Mouse (Mus musculus) left cerebral cortex, postnatal 10 days (tissue): ENCODE measurements around the gene Gm10778. TPM values are rescaled to one million over a fixed set of nuclear protein-coding genes. Genes with fewer than 3 reads are reported as not detected.
"Not testable (repeated sequence)": the region's sequence is repeated elsewhere in the genome, so short reads cannot be mapped to it uniquely, and the experiment has no call there.

ENCODE experiments used
- DNase-seq, 2 experiments: peaks; one replicate each; pipeline ENCODE4 v3.0.0; 2021 to 2022; ENCODE audit warnings: low spot score in 2 of 2, mixed read lengths in 1 of 2; ENCODE audit errors: extremely low spot score in 1 of 2
- intact Hi-C: fragments of 180-260 bp; cut with DNase I; formaldehyde crosslinking; loops from one replicate; pipeline ENCODE4 v1.15.1; 2025
- total RNA-seq, 2 experiments: library from RNA; stranded (reverse); gene quantifications; 2 replicates each; pipeline ENCODE4 v1.2.3; 2021

The Gm10778 gene
- total RNA-seq, 2 experiments from 2014 or later, result 5.0 to 5.7 TPM

DNA sequence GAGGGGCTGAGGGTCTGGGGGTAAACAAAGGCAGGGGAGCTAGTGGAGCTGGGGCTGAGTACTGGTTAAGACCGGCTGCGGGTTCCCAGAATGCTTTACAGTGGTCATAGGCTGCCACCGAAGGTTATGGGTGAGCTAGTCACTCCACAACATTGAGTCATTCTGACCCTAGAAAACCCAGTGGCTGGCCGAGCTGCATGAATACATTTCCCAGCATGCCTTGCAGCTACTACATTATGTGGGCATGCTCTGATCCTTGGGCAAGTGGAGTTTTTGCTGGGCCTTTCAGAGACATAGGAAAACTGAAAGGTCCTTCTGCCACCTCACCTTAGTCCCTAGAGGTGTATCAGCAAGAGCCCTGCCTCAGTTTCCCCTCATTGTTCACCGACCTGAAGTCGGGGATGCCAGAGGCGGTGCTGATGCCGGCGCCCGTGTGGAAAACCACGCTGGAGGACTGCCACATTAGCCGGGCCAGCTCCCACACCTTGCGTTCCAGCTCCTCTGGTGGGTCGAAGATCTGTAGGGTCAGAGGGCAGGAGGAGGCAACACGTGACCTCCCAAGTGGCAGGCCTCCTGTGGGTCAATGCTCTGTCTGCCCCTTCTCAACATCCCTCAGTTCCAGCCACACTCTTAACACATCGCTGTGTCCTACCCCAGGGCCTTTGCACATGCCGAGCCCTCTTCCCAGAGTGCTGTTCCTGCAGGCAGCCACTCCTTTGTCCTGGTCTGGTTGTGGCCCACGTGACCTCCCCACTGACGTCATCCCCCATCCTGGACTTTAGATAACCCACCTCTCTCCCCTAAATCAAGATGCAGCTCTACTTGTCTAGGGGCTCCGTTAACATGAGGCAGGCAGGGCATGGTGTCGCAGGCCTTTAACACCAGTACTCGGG lies 22.5 kb upstream of the Gm10778 start:
- intact Hi-C loops, result loop anchor here (5.0 kb wide), 1 partner anchor 546 kb away; no protein-coding TSS in a partner anchor
- DNase-seq, result no peak

DNA sequence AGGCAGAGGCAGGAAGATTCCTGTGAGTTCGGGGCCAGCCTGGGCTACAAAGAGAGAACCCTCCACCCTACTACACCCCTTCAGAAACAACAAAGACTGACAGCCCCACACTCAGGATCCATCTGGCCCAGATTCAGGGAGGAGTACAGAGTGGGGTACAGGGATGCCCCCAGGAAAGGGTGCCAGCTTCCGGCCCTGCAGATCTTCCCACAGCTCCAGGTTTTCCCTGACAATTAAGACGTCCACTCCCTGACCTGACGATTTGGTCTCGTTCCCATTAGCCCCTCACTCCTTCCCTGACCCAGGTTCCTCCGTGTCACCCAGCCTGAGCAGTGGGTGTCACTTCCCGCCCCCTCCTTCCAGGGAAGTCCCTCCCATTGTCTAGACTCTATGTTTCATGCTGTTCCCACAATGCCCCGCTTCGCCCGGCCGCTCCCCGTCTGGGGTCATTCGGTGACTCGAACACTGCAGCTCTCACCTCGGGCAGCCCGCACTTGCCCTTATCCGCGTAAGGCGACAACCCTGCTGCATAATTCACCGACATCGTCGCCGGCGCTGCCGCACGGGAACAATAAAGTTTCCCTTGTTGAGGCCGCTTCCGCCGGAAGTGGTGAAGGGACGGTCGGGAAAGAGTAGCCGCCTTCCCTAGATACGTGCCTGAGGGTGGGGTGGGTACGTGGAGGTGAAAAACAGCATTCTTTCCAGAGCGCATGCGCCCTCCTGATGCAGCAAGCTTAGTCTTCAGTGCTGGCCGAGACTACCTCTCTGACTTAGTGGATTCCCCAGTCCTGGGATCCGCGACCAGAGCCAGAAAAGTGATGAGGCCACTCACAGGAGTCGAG lies 21.6 kb upstream of the Gm10778 start, which contains the start of gene Sirt6:
Gene Sirt6, minus strand, starts transcription at position 804 of the 842 bp plus-strand sequence.
- intact Hi-C loops, result loop anchor here (5.0 kb wide), 1 partner anchor 545 kb away; no protein-coding TSS in a partner anchor
- DNase-seq, result peak; percentile 91 to 95

DNA sequence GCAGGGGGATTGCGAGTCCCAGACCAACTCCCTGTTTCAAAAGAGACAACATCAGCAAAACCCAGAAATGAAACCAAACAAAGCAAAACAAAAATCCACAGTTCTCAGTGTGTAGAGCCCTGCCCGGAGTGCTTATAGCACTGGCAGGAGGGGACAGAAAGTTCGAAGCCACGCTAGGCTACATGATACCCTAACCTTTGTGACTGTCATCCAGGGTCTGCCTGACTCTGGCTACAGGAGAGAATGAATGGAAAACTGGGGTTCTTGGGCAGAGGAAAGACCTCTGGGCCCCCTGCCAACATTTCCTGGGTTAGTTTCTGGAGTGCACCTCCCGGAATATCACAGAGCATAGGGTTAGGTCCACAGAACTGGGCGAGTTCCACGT lies 21.0 kb upstream of the Gm10778 start:
- DNase-seq, result peak in 1 of 2 experiments; percentile 63
- intact Hi-C loops, result loop anchor here (5.0 kb wide), 1 partner anchor 544 kb away; no protein-coding TSS in a partner anchor

DNA sequence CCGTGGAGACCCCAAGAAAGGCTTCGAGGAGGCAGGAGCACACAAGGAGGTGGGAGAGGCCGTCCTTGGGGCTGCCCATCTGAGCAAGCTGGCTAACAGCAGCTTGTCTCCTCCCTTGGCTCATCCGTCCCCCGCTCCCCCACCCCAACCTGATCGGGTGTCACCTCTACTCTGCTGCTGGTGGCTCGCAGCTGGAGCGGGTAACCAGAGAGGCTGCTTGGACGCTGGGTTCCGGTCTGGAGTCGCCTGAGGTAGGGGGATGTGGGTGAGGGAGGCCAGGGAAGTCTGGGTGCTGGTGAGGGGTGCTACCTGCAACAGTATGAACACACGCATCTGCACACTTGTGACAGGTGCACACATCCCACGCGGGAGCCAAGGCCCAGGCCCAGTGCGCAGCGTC lies 20.5 kb upstream of the Gm10778 start, which contains the start of gene Ankrd24:
Gene Ankrd24, plus strand, starts transcription at position 151 of the 400 bp plus-strand sequence.
- intact Hi-C loops, result loop anchor here (5.0 kb wide), 1 partner anchor 544 kb away; no protein-coding TSS in a partner anchor

DNA sequence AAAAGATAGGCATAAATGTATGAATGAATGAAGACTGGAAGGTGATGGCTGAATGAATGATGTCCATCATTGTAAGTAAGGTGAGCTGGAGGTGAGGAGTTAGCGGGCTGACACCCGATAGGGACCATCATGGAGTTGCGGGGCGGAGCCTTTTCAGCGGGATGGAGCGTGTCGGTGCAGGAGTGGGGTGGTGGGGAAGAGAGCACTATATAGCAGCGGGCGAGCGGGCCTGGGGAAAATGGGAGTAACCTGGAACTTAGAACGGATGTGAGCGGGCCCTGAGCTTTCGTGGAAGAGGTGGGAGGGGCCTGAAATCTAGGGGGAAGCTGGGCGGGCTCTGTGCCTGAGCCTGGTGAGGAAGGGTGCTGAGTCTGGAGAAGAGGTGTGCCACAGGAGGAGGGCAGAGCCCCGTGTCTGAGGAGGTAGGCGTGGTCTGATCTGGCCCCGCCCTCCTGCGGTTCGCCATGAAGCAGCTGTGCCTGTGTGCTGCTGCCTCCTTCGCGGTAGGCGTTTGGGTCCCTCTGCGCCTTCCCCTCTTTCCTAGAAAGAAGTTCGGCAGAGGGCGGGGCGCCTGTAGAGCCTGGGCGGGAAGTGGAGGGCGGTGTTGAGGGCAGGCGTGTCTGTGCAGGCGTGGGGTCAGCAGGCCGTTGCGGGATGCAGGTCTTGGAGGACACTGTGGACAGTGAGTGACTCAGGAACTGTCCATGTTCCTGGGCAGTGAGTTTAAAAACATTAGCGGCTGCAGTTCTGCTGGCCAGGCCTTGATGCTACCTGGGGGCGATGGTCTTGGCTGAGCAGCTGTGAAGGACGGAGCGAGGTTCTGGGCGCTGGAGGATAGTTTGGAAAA lies 15.4 kb upstream of the Gm10778 start:
- peak; percentile 80 to 89 for DNase-seq
- intact Hi-C loops, result no loop called here

More for the DNA sequence above, 20.5 kb upstream of the Gm10778 start, which contains the start of gene Ankrd24:
- DNase-seq, result no peak

DNA sequence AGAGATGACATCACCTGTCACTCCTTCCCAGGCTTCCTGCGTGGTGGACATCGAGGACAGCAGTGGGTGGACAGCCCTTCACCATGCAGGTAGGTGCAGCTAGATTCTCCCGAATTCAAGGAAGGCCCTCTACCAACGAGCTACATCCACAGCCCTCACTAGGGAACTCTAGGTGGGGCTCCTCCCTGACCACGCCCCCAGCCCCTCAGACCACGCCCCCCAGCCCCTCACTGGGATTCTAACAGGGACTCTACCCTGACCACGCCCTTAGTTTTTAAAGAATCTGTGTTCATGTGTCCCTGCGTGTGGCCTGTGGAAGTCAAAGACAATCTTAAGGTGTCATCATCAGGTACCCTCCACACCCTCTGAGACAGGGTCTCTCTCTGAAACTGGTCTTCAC lies 12.5 kb upstream of the Gm10778 start:
- DNase-seq, result peak in 1 of 2 experiments; percentile 12
- intact Hi-C loops, result no loop called here

DNA sequence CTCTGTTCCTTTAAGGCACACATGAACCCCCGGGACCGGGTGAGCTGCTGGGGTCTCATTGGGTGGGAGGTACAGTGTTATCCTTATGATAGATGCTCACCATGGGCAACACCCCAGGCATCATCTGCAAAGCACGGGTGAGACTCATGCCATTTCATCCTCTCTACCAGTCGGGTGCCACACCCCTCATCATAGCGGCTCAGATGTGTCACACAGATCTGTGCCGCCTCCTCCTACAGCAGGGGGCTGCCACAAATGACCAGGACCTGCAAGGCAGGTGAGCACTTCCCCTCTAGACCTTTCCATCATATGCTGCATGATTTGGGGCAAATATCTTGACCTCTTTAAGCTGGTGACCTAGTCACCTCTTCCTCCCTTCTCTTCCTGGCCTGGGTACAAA lies 10.8 kb upstream of the Gm10778 start:
- DNase-seq, result peak in 1 of 2 experiments; percentile 18
- intact Hi-C loops, result no loop called here

DNA sequence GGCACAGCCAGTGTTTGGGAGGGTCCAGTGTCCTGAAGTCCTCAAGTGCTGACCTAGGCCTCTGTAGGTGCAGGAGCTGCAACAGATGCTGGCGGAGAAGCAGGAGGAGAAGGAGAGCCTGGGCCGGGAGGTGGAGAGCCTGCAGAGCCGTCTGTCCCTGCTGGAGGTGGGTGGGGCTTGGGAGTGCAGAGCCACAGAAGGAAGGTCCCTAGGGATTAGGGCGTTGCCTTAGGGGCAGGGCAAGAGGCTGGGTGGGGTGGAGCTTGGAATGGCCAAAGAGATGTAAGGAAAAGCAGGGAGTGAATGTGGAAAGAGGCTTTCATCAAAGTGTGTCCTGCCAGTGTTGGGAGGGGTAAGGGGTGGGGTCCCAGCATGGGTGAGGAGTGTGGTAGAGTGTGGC lies 8.0 kb upstream of the Gm10778 start:
- DNase-seq, result peak in 1 of 2 experiments; percentile 46
- intact Hi-C loops, result not testable (repeated sequence)

DNA sequence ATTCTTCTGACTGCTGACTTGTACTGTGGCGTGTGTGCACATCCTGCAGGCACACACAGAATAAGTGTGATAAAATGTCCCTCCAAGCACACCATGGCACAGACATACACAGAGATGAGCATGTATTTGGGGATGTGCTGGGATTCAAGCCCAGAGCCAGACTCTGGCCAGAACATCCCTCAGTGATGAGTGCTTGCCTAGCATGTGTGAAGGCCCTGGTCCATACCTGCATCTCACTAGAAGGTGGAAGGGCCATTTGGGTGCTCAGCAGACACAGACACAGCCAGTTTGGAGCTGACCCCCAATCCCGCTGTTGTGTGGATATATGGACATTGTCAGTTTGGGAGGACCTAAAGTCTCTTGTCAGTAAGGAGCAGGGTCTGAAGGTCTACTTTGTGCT lies 7.3 kb upstream of the Gm10778 start:
- peak in 1 of 2 experiments; percentile 14 for DNase-seq
- intact Hi-C loops, result no loop called here

DNA sequence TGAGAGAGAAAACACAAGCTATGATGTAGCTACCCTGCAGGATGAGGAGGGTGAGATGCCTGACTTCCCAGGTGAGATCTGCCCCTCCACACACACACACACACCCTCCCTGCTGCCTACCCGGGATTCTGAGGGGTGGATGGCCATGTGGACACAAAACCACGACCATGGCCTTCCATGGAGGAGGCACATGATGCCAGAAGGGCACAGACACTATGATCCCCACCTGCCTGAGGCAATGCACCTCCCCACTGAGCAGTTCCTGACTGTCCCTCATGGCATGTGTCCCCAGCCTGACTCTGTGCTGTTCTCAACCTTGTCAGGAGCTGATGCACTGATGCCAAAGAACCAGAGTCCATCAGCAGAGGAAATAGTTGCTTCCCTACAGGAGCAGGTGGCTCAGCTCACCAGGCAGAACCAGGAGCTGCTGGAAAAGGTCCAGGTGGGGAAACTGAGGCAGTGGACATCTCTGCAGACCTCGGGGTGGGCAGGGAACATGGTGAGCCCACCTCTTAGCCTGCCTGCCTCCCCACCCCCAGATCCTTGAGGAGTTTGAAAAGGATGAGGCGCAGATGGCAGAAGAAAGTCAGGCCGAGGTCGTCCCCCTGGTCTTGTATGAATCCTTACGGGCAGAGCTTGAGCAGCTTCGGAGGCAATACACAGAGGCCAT lies 6.7 kb upstream of the Gm10778 start:
- peak in 1 of 2 experiments; percentile 66 for DNase-seq
- intact Hi-C loops, result no loop called here

DNA sequence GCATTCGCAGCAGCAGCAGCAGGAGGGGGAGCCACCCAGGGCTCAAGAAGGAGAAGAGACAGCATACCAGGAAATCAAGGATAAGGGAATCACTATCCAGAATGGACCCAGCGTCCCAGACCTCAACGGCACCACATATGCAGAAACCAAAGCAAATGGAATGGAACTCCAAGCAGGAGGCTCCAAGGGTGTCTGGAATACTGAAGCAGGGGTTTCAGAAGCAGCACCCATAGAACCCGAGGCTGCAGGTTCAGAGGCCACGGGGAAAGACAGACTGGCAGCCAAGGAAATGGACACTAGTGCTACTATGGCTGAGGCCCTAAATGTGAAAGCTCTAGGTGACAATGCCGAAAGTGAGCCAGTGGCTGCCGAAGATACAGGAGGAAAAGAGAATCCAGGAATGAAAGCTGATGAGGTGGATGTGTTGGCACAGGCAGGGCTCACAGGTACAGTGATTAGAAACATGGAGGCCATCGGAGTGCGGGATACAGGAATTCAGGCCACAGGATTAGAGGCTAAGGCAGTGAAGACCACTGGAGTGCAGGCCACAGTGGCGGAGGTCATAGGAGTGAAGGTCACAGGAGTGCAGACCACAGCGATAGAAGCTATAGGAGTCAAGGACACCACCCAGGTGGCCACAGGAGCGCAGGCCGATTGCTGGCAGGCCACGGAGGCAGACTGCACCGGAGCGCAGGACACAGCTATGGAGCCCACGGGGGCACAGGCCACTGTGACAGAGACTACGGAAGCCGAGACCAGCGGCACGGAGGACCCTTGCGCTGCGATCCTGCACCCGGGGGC lies 6.0 kb upstream of the Gm10778 start:
- intact Hi-C loops, result no loop called here
- no peak for DNase-seq

DNA sequence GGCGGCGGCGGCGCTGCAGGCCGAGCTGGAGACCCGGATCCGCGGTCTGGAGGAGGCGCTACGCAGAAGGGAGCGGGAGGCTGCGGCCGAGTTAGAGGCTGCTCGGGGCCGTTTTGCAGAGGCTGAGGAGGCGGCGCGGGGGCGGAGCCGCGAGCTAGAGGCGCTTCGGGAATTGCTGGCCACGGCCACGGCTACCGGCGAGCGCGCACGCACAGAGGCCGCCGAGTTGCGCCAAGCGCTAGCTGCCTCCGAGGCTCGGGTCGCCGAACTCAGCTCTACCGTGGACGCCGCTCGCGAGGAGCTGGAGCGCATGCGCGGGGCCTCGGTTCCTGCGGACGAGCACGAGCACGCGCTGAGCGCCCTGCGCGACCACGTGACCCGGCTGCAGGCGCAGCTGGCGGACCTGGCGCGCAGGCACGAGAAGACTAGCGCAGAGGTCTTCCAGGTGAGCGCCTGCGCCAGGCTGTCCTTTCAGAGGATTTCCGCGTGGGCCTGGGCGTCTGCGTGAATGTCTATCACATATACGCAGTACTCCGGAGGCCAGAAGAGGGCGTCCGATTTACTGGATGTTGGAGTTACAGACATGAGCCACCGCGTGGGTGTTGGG lies 5.3 kb upstream of the Gm10778 start:
- intact Hi-C loops, result no loop called here
- DNase-seq, result peak; percentile 94 to 98

DNA sequence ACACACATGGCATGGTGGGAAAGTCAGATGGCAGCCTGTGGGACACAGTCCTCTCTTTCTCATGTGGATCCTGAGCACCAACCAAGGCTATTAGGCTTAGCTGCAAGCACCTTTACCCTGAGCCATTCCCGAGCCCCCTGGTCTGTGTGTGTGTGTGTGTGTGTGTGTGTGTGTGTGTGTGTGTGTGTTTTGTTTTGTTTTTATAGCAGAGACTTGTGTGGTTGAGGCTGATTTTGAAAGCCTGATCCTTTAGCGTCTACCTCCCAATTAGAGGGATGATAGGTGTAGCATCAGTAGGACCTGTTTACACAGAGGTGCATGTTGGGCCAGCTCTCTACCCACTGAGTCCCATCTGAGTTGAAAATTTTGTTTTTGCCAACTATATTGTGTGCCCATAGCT lies 4.7 kb upstream of the Gm10778 start:
- no peak for DNase-seq

DNA sequence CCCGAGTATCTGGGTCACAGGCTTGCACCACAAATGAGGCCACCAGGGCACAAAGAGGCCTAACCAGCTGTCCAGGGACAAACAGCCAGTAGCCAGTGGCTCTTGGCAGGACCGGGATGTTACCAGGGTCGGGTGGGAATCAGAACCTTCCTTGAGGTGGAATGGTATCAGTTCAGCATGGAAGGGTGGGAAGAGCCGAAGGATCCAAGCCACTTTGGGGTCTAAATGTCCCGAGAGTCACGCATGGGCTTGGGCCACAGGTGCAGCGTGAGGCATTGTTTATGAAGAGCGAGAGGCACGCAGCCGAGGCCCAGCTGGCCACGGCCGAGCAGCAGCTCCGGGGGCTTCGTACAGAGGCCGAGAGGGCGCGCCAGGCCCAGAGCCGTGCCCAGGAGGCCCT lies 4.1 kb upstream of the Gm10778 start:
- peak in 1 of 2 experiments; percentile 27 for DNase-seq
- intact Hi-C loops, result no loop called here

More for the DNA sequence above, 4.7 kb upstream of the Gm10778 start:
- intact Hi-C loops, result no loop called here

DNA sequence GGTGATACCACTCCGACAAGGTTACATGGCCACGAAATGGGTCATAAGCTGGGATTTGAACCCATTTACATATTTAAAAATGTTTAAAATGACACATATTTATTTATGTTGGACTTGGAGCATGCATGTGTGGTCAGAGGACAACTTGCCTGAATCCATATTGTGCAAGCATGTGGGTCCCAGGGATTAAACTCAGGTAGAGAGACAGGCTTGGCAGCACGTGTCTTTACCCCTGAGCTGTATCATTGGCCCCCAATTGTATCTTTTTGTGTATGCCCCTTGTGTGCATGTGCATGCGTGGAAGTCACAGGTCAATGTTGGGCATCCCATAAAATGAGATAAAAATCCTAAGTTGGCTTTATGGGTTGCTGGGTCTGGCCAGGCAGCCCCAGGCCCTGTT lies 3.5 kb upstream of the Gm10778 start:
- DNase-seq, result peak in 1 of 2 experiments; percentile 7
- intact Hi-C loops, result no loop called here

DNA sequence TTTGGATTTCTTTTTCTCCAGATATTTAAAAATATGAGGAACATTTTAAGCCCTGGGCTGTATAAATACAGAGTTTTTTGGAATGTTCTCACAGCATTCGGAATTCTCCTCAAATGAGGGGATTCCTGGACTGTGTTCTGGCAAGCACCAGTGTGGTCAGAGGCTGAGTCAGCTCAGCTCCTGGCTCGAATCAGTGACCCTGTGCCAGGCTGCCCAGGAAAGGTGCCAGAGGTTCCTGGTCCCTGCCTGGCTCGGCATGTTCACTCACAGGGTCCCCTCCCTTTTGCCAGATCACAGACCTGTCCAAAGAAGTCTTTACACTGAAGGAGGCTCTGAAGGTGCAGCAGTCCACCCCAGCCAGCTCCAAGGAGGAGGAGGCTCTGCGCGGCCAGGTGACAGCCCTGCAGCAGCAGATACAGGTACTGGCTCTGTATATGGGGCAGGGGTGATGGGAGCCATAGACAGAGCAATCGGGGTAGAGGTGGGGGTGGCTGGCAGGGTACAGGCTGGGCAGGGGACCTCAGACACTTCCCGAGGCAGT lies 2.8 kb upstream of the Gm10778 start:
- DNase-seq, result peak in 1 of 2 experiments; percentile 32
- intact Hi-C loops, result no loop called here
